Mouse (Mus musculus) naive thymus-derived CD4-positive, alpha-beta T cell, adult 2 months (primary cell): ENCODE results near the gene Rab25.

ENCODE experiments used
- DNase-seq: peaks from one replicate; pipeline ENCODE4 v3.0.0-alpha.2; 2011; ENCODE audit warnings: low read depth

The Rab25 gene

GRCm38 (mm10) chr3:88503505-88503863, 44.6 kb downstream of the Rab25 start:
- DNase-seq, result no peak

DNA sequence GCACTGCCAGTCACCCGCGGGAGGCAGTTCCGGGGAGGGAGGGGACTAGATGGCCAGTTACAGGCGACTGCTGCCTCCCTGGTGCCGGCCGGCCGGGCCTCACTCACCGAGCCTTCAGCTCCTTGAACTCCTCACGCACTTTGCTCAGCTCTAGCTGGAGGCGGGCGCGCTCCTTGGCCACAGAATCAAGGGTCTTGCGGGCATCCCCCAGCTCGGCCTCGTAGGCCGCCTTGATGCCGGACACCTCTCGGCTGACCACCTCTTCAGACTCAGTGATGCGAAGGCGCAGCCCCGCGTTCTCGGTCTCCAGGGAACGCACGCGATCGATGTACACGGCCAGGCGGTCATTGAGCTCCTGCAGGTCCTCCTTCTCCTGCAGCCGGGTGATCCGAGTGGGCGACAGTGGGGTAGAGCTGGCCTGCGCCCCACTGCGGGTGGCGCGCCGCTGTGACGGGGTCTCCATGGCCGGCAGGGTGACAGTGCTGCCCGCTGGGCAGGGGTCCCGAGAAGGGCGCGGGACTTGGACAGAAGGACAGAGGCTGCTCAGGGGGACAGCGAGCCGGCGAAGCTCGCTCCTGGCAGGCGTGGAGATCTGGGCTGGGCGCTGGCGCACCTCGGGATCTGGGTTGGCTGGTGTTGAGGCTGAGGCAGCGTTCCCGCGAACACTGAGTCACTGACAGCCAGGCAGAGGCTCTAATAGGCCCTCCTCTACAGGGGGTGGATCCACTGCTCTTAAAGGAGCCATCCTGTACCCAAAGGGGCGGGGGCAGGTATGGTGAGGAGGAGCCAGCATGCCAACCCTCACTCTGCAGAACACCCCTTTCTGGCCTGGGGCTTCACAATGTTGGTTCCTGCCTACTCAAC, 45.2 kb downstream of the Rab25 start:
- peak; percentile 84 for DNase-seq

- no peak for DNase-seq
Measured at GRCm38 (mm10) chr3:88502031-88502571, 46.0 kb downstream of the Rab25 start.

DNA sequence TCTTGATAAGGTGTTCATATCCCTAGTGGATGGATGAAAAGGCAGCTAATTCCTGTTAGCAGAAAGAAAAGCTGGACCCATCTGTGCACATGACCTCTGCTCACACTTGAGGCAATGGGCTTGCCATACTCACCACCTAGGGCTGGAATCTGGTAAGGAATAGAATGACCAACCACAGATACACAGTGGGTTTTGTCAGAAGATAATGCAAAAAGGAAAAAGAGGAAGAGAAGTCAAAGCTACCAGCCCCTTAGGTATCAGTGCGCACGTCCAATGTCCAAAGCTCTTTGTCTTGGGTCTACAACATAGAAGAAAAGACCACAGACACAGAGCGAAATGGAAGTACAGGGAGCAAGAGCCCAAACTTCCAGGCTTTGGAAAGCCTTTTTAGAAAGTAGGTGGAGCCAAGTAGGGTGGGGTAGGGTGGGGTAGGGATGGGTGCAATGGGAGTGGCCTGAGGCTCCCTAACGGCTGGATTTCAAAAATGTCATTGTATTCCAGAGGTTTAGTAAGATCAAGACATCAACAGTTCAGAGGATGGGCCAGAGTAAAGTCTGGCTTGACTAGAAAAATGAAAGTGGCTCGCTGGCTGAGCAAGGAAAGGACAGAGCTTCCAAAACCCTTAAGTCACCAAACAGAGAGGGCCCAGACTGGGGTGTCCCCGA, 46.6 kb downstream of the Rab25 start:
- DNase-seq, result no peak

DNA sequence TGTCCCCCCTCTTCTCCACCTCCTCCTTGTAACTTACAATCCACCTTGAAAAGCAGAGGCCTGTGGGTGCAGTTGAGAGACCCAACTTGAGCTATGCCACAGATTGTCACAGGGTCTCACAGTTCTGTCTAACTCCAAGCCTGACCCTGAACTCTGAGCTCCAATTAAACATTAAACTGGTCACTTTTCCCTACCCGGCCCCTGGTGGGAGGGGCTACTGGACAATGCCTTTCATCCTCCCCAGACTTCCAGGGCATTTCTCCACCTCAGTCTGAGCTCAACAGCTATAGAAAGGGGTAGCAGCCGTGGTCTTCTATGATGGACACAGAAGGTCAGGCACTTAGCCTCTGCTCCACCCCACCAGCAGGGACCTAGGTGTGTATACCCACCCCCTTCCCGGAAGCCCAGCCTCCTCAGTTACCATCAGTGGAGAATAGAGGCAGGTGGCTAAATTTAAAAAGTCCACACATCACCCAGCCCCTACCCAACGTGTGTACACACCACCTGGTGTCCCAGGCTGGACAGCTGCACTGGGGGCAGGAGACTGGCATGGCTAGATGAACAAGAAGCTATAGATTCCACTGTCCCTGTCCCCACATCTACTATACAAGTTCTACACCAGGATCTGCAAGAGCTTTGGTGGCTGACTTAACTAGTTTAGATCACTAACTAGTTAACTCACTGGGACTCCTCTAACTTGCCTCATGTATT, 47.3 kb downstream of the Rab25 start:
- DNase-seq, result no peak

DNA sequence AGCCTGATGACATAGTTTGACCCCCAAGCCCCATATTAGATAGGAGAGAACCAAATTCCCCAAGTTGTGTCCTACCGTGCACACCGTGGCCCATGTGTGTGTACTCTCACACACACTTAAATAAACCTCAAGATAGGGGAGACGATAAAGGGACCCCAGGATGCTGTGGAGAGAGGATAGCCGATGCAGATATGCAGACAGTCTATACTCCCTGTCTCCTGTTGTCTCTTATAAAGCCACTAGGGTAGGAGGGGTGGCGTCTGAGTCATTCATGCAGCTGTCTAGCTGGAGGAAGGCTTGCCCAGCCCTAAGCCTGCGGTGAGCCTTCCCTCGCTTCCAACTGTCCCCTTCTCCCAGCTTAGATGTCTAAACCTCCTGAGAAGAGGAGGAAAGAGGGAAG, 48.0 kb downstream of the Rab25 start:
- DNase-seq, result no peak

DNA sequence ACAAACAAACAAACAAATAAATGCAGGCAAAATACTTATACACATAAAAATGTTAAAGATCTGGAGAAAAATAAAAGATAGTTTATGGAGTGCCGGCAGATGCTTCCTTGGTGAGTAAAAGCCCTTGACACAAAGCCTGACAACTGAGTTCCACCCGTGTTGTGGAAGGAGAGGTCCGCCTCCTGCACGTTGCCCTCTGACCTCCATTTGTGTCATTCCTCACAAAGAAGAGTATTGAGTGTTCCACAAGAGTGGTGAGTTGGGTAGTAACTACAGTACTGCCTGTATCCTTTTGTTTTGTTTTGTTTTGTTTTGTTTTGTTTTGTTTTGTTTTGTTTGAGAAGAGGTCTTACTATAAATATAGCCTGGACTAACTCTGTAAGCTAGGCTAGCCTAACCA, 48.5 kb downstream of the Rab25 start:
- no peak for DNase-seq

- no peak for DNase-seq
Measured at GRCm38 (mm10) chr3:88495741-88496415, 52.2 kb downstream of the Rab25 start.

DNA sequence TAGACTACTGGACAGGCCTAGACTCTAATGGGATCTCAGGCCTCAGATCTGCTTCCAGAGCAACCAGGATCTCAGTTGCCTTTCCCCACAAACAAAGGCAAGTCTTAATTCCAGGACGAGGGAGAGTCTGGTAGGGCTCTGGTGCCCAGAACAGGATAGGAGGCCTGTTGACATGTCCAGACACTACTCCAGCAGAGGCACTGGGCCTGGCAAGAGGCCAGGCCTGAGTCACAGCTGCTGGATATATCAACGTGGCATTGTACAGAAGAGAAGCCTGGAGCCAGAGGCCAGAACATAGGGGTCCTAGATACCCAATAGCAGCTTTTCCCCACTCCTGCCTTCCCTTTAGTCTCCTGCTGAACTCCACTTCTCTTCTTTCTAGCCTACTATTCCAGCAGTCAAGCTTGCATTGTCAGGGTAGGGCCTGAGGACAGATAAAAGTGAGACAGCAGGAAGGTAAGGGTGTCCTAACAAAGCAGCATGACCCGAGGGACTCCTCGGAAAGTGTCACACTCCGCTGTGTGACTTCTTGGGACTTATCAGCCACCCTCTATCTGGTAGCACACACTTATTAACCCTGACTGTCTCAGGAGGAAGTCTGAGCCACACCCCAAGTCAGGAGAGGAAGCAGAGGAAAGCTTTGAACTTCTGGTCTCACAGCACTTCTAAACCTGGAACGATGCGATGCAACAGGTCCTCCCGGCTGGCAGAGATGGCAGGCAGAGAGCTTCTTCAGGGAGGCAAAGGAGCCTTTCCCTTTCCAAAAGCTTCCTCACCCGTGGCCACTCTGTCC, 53.1 kb downstream of the Rab25 start:
- DNase-seq, result peak; percentile 62

- no peak for DNase-seq
Measured at GRCm38 (mm10) chr3:88493706-88494582, 54.2 kb downstream of the Rab25 start.
